Mouse (Mus musculus) neural tube, embryonic 14.5 days (tissue): Measurements from ENCODE around the gene Vwa1. TPM values are rescaled to one million over a fixed set of nuclear protein-coding genes. Genes with fewer than 3 reads are reported as not detected.

Experiments used
- ATAC-seq: fragments of 200-750 bp; cut with Nextera tagmentation; 2 replicates; pipeline ENCODE4 v1.8.0; 2017; ENCODE audit warnings: low read depth, mild to moderate bottlenecking, moderate TSS enrichment, moderate library complexity
- H3K27ac ChIP-seq: fragments of 300-500 bp; sonication (generic); 2 replicates; pipeline ENCODE4 v1.5.1; 2014; ENCODE audit warnings: low read depth, mild to moderate bottlenecking, control low read depth, low read length, moderate library complexity, mixed read lengths
- H3K27me3 ChIP-seq: fragments of 300-500 bp; sonication (generic); 2 replicates; pipeline ENCODE4 v1.6.1; 2014; ENCODE audit warnings: low read length; ENCODE audit not compliant: control insufficient read depth, insufficient read depth
- H3K36me3 ChIP-seq: fragments of 300-500 bp; sonication (generic); 2 replicates; pipeline ENCODE4 v1.6.1; 2014; ENCODE audit warnings: low read length, mixed read lengths; ENCODE audit not compliant: control insufficient read depth, insufficient read depth
- H3K4me1 ChIP-seq: fragments of 300-500 bp; sonication (generic); 2 replicates; pipeline ENCODE4 v1.6.1; 2014; ENCODE audit warnings: low read length; ENCODE audit not compliant: control insufficient read depth, insufficient read depth
- H3K4me2 ChIP-seq: fragments of 300-500 bp; sonication (generic); 2 replicates; pipeline ENCODE4 v1.6.1; 2014; ENCODE audit warnings: mild to moderate bottlenecking, low read depth, low read length, control low read depth
- H3K4me3 ChIP-seq: fragments of 300-500 bp; sonication (generic); 2 replicates; pipeline ENCODE4 v1.5.1; 2014; ENCODE audit warnings: low read depth, low read length, control low read depth, mixed read lengths
- H3K9ac ChIP-seq: fragments of 300-500 bp; sonication (generic); replicated peaks from 2 replicates; pipeline ENCODE4 v1.6.1; 2014; ENCODE audit warnings: low read depth, mild to moderate bottlenecking, control low read depth, low read length, mixed read lengths
- H3K9me3 ChIP-seq: fragments of 300-500 bp; sonication (generic); 2 replicates; pipeline ENCODE4 v1.6.1; 2016; ENCODE audit warnings: low read length; ENCODE audit not compliant: control insufficient read depth
- WGBS: fragments of 180-500 bp; shearing (Covaris S2); extraction: QIAGEN DNeasy Blood & Tissue Kit; methylation state at CpG from one replicate; pipeline ENCODE4 v1.1.7; 2014; 5-methylcytosine and 5-hydroxymethylcytosine counted together
- polyA plus RNA-seq: library from polyadenylated mRNA; unstranded; fragments of >200 nt; fragmentation: Nextera tagmentation; extraction: Ambion mirVana; gene quantifications from 2 replicates; pipeline ENCODE4 v1.2.1, GENCODE M21; 2014

Vwa1 gene
- 17.4 and 23.1 TPM in 2 replicates for polyA plus RNA-seq

- Histone ChIP-seq H3K4me2 (peak within 1 kb of the TSS; percentile 60), H3K27ac (peak within 1 kb of the TSS; percentile 74), H3K4me3 (peak within 1 kb of the TSS; percentile 30), H3K9me3 (no peaks in the 10 kb centered on the region), H3K9ac (peak within 1 kb of the TSS; percentile 46), H3K36me3 (no peaks in the 10 kb centered on the region), H3K4me1 (peaks cover 18% of the 10 kb centered on the region; the same call in 1 of the 2 replicates), H3K27me3 (0 out of 2 replicates have a peak, but pooled peaks cover 3% of the 10 kb centered on the region)
- ATAC-seq: peak; percentile 82
- WGBS: under 1% methylated on average over 35 of the region's 35 CpGs
These were observed at the start of gene Vwa1 for GRCm38 (mm10) chr4:155774280-155774754. Gene Vwa1, minus strand, starts transcription at chr4:155774698.

- ATAC-seq: no peak
- H3K4me2 ChIP-seq: no peak overlapping the region
- no peaks in the 10 kb centered on the region for H3K27me3 ChIP-seq
- H3K4me3 ChIP-seq: no peak overlapping the region
- 98% methylated on average over 16 of the region's 16 CpGs for WGBS
- H3K4me1 ChIP-seq: no peaks in the 10 kb centered on the region
- H3K9ac ChIP-seq: no peak overlapping the region
- no peaks in the 10 kb centered on the region for H3K9me3 ChIP-seq
- peaks cover 76% of the 10 kb centered on the region for H3K36me3 ChIP-seq
- H3K27ac ChIP-seq: no peak overlapping the region
These were observed 48.9 kb upstream of the Vwa1 start for GRCm38 (mm10) chr4:155823443-155823842.

GRCm38 (mm10) chr4:155821025-155821424 is 46.5 kb upstream of the Vwa1 start:
- WGBS: 78% methylated on average over 7 of the region's 7 CpGs
- ATAC-seq: no peak
- Histone ChIP-seq H3K4me2 (no peak overlapping the region), H3K36me3 (peaks cover 88% of the 10 kb centered on the region), H3K27ac (no peak overlapping the region), H3K27me3 (no peaks in the 10 kb centered on the region), H3K9ac (no peak overlapping the region), H3K4me3 (no peak overlapping the region), H3K9me3 (no peaks in the 10 kb centered on the region), H3K4me1 (no peaks in the 10 kb centered on the region)

GRCm38 (mm10) chr4:155817533-155817932 is 43.0 kb upstream of the Vwa1 start:
- Histone ChIP-seq H3K9ac (no peak overlapping the region), H3K4me1 (peaks cover 13% of the 10 kb centered on the region), H3K4me2 (no peak overlapping the region), H3K27ac (no peak overlapping the region), H3K9me3 (no peaks in the 10 kb centered on the region), H3K4me3 (no peak overlapping the region), H3K27me3 (no peaks in the 10 kb centered on the region), H3K36me3 (peaks cover 73% of the 10 kb centered on the region)
- no peak for ATAC-seq
- WGBS: 89% methylated on average over 4 of the region's 4 CpGs

GRCm38 (mm10) chr4:155812665-155813181 is 38.2 kb upstream of the Vwa1 start:
- no peaks in the 10 kb centered on the region for H3K9me3 ChIP-seq
- ATAC-seq: peak; percentile 49; the same call in 1 of the 2 replicates
- H3K4me1 ChIP-seq: peaks cover 19% of the 10 kb centered on the region
- peaks cover 53% of the 10 kb centered on the region for H3K36me3 ChIP-seq
- H3K27me3 ChIP-seq: no peaks in the 10 kb centered on the region
- peak overlapping the region; percentile 96 for H3K4me2 ChIP-seq
- H3K4me3 ChIP-seq: peak overlapping the region; percentile 99
- H3K27ac ChIP-seq: peak overlapping the region; percentile 89
- WGBS: under 1% methylated on average over 46 of the region's 49 CpGs
- peak overlapping the region; percentile 99 for H3K9ac ChIP-seq

GRCm38 (mm10) chr4:155811929-155812664 is 37.6 kb upstream of the Vwa1 start, which contains the start of gene Ccnl2:
Gene Ccnl2, plus strand, starts transcription at chr4:155812489.
- Histone ChIP-seq H3K9me3 (no peaks in the 10 kb centered on the region), H3K36me3 (peaks cover 51% of the 10 kb centered on the region), H3K4me3 (peak within 1 kb of the TSS; percentile 99), H3K4me2 (peak within 1 kb of the TSS; percentile 96), H3K27ac (peak within 1 kb of the TSS; percentile 89), H3K9ac (peak within 1 kb of the TSS; percentile 99), H3K27me3 (no peaks in the 10 kb centered on the region), H3K4me1 (peaks cover 19% of the 10 kb centered on the region)
- peak; percentile 99 for ATAC-seq
- under 1% methylated on average over 60 of the region's 60 CpGs for WGBS

- H3K4me1 ChIP-seq: peaks cover 16% of the 10 kb centered on the region
- no peaks in the 10 kb centered on the region for H3K9me3 ChIP-seq
- H3K9ac ChIP-seq: no peak overlapping the region
- no peaks in the 10 kb centered on the region for H3K27me3 ChIP-seq
- 94% methylated on average over 3 of the region's 3 CpGs for WGBS
- no peak overlapping the region for H3K4me3 ChIP-seq
- no peak for ATAC-seq
- H3K36me3 ChIP-seq: peaks cover 27% of the 10 kb centered on the region
- H3K27ac ChIP-seq: no peak overlapping the region
- no peak overlapping the region for H3K4me2 ChIP-seq
These were observed 33.3 kb upstream of the Vwa1 start for GRCm38 (mm10) chr4:155807841-155808240.

- Histone ChIP-seq H3K27ac (peak overlapping the region; percentile 48), H3K9ac (peak overlapping the region; percentile 83), H3K4me1 (peaks cover 14% of the 10 kb centered on the region), H3K27me3 (no peaks in the 10 kb centered on the region), H3K4me3 (peak overlapping the region; percentile 89), H3K9me3 (no peaks in the 10 kb centered on the region), H3K36me3 (peaks cover 12% of the 10 kb centered on the region), H3K4me2 (peak overlapping the region; percentile 81)
- WGBS: under 1% methylated on average over 58 of the region's 58 CpGs
- peak; percentile 98 for ATAC-seq
These were observed 29.0 kb upstream of the Vwa1 start for GRCm38 (mm10) chr4:155803340-155804041.
